Mouse (Mus musculus) urinary bladder, postnatal 14 days (tissue): ENCODE measurements around the gene Zfp606.

ENCODE experiments used
- DNase-seq: peaks from one replicate; pipeline ENCODE4 v3.0.0; 2021; ENCODE audit warnings: low spot score

Zfp606 gene

DNA sequence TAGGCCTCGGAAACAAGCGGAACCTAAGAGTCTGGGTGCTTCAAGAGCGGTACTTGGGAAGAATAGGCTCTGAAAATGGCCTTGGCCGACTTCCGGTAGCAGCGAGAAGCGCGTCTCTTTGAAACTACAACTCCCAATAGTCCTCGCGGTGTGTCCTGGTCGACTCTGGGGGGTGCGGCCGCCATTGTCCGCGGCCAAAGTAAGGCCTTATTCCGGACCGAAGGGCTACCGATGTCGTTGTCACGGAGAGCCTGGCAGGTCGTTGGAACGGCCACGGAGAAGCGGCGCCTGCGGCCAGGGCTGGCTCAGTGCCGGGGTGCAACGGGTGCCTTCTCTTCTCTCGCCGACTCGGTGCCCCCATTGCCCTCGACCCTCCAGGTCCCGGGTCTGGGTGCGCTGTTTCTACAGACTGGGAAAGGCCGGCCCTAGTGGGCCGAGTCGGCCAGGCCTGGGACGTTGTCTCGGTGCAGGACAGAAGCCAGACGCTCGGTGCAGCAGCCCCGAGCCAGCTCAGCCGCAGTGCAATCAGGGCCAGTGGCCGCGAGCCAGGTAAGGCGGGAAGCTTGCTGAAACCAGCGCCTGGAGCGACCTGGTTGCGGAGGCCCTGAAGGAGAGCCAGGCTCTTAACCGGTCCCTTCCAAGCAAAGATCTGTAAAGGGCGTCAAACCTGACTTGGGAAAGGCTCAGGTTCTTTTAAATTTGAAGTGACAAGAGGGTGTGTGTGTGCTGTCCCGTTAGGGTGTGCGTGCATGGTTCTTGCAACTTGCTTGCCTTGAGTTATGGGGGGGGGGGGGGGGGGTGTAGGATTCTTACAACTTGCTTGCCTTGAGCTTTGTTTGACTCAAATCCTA, at the start of gene Zfp606:
Zfp606 (plus strand) TSS at position 136 of the 851 bp plus-strand sequence.
- DNase-seq = peak; percentile 86

DNA sequence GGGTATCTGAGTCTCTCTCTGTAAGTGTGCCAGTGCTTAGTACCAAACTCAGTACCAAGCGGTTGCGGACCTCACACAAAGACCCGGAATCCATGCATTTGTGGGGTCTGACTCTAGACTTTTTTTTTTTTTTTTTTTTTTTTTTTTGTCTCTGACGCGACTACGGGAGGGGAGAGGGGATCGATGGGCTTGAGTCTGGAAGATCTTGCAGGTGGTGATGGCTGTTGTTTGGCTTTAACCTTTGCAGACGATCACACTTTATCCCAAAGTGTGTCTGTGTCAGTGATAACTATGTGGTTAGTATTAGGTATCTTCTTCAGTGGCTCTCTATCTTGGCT, 885 bp downstream of the Zfp606 start:
- DNase-seq = no peak

DNA sequence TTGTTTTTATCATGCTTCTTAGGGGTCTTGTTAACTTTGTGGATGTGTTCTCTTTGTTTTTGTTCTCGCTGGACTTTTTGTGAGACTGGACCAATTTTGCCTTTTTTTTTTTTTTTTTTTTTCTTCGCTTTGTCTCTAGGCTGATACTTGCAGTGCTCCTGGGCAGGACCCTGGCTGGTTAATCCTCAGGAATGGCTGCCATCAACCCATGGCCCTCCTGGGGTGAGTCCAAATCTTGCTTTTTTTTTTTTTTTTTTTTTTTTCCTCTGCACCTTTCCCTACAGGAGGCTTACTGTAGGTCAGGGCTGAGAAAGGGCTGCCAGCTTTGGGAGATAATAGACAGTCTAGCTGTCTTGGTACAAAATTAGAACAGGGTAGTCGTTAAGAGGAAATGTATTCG, 1.4 kb downstream of the Zfp606 start:
- DNase-seq = no peak

DNA sequence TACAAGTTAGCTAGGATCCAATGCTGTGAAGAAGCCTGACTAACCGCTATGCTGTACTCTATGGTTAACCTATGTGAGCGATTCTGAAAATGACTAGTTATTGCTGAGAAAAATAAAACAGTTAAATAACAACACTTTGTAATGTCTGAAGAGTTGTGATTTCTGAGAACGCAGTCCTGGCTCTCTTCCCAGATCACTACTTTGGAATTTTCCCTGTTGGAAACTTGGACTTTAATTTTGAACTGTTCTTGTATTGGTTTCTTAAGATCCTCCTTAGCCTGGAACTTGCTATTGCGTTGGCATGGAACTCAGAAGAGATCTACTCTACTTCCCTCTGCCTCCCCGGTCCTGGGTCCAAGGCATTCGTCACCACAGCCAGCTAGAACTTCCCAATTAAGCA, 5.7 kb downstream of the Zfp606 start:
- no peak for DNase-seq

DNA sequence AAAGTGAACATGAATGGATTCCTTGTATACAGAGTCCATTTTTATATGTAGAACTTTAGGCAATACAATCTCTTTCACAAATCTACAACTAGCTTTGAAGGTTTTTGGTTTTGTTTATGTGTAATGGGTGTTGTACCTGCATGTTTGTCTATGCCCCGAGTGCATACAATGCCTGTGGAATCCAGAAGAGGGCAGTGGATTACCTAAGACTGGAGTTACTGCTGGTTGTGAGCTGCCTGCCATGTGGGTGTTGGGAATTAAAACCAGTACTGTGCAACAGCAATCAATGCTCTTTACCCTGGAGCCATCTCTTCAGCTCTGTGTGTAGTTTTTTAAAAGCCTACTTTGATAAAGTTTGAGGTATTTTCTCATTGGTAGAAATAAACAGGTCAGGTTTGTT, 7.9 kb downstream of the Zfp606 start:
- no peak for DNase-seq

DNA sequence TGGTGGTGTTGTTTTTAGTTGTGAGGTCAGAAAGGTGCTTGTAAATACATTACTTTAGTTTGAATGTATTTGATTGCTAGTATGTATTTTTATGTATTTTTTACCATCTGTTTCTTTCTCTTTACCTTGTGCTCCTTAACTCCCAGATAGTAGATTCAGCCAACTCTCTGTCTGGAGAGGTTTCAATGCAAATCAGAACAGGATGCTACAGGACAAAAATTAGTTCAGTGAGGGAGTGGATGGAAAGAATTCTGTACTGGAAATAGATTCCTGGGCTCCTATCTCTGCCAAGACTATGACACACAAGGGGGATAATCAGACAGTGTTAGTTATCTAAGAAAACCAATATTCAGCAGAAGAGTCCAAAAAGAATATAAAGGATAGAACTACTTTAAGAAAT, 8.6 kb downstream of the Zfp606 start:
- DNase-seq = no peak

DNA sequence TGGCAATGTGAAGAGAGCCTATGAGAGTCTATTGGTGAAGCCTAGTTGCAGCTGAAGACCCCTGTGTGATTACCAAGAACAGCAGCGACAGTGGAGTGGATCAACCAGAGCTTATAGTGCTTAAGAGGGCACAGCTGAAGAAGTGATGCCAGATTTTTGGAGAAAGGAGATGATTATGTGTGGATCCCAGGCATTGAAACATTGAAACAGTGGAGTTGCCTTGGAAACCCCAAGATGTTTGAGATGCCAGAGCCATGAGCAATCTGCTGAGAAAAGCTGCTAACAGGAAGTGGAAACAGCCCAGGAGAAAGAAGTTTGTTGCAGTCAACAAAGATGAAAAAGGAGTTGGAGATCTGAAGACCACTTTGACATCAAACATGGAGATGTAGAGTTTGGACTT, 32.8 kb downstream of the Zfp606 start:
- no peak for DNase-seq

DNA sequence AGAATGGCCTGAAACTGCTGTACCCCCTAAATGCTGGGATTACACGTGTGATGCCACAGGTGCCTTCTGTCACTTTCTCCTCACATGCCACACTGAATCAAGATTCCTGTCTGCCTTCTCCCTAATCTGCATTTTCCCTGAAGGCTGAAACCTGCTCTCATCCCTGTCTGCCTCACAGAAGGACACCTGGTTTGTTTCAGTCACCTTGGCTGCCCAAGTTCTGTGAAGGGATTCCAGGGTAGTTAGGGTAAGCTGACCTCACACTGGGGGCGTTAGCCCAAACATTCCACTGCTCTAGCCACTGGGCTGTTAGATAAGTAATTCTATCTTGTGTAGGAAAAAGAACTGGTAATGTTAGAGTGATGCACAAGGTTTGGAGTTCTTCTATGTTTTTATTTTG, 34.1 kb downstream of the Zfp606 start, which contains the start of gene 2900092C05Rik:
2900092C05Rik (plus strand) TSS at position 301 of the 400 bp plus-strand sequence.
- no peak for DNase-seq
